Mouse (Mus musculus): ENCODE data around the gene Zc3h7b. TPM values are rescaled to one million over a fixed set of nuclear protein-coding genes. Genes with fewer than 3 reads are reported as not detected.

The Zc3h7b gene
- total and polyA plus RNA-seq, 3 experiments = 18.2 to 108 (median 41.5) TPM

- Histone ChIP-seq H3K4me1 (ENCODE audit: control insufficient read depth in 1 of 2, insufficient read depth in 2 of 2, low read length in 2 of 2) (peaks cover 16 to 33% of the 10 kb centered on the region in 2 experiments), H3K79me2 (ENCODE audit: control insufficient read depth, insufficient read depth, low read length, poor library complexity) (peaks cover 6% of the 10 kb centered on the region), H3K27ac (ENCODE audit: control insufficient read depth, low read depth, low read length) (peak overlapping the region; percentile 45), H3K36me3 (ENCODE audit: control insufficient read depth in 1 of 2, insufficient read depth in 2 of 2, low read length in 2 of 2) (peaks cover 0 to 31% of the 10 kb centered on the region in 2 experiments; a peak in 2 of 4 replicates), H3K4me3 (ENCODE audit: control insufficient read depth in 1 of 2, insufficient read depth in 1 of 2, low read depth in 2 of 2, low read length in 2 of 2) (peak overlapping the region; percentile 74 to 75), H3K27me3 (ENCODE audit: control insufficient read depth in 1 of 2, insufficient read depth in 2 of 2, low read length in 2 of 2) (no peaks in the 10 kb centered on the region), H3K9ac (ENCODE audit: control insufficient read depth, low read depth, low read length, poor library complexity, severe bottlenecking) (peak overlapping the region; percentile 67), H3K9me3 (replicated peaks; ENCODE audit: insufficient read depth, low read length) (no peaks in the 10 kb centered on the region)
- 0 out of 2 replicates have a peak, but pooled peaks have one; percentile 23 for TF ChIP-seq BHLHE40 (IDR thresholded peaks at IDR 0.05; ENCODE audit: borderline replicate concordance, low read depth, low read length)
- 0 out of 2 replicates have a peak, but pooled peaks have one; percentile 5 for TF ChIP-seq ELF1 (IDR thresholded peaks at IDR 0.05; ENCODE audit: low read depth, low read length)
- no peak for TF ChIP-seq POLR2AphosphoS5 (IDR thresholded peaks at IDR 0.05; ENCODE audit: borderline replicate concordance, low read depth, low read length)
- TF ChIP-seq MXI1 (IDR thresholded peaks at IDR 0.05; ENCODE audit: low read depth, low read length) = peak; percentile 74; the same call in 1 of the 2 replicates
- TF ChIP-seq USF1 (IDR thresholded peaks at IDR 0.05; ENCODE audit: low read depth, low read length) = no peak; the same call in 1 of the 2 replicates
- no peak for TF ChIP-seq ZKSCAN1 (IDR thresholded peaks at IDR 0.05; ENCODE audit: low read depth, low read length)
- TF ChIP-seq TAL1 (IDR thresholded peaks at IDR 0.05; ENCODE audit: low read length) = no peak
- peak; percentile 10; the same call in 1 of the 2 replicates for TF ChIP-seq SIN3A (IDR thresholded peaks at IDR 0.05; ENCODE audit: low read length)
- 0 out of 2 replicates have a peak, but pooled peaks have one; percentile 18 for TF ChIP-seq MAX (IDR thresholded peaks at IDR 0.05; ENCODE audit: low read length)
- no peak for TF ChIP-seq NELFE (IDR thresholded peaks at IDR 0.05; ENCODE audit: low read depth, low read length)
- TF ChIP-seq UBTF (IDR thresholded peaks at IDR 0.05; ENCODE audit: borderline replicate concordance, insufficient read depth, low read depth, low read length) = no peak
- peak; percentile 80 for DNase-seq (ENCODE audit: low read depth, low spot score)
Measured at GRCm38 (mm10) chr15:81810150-81810549, 65.3 kb downstream of the Zc3h7b start.

DNA sequence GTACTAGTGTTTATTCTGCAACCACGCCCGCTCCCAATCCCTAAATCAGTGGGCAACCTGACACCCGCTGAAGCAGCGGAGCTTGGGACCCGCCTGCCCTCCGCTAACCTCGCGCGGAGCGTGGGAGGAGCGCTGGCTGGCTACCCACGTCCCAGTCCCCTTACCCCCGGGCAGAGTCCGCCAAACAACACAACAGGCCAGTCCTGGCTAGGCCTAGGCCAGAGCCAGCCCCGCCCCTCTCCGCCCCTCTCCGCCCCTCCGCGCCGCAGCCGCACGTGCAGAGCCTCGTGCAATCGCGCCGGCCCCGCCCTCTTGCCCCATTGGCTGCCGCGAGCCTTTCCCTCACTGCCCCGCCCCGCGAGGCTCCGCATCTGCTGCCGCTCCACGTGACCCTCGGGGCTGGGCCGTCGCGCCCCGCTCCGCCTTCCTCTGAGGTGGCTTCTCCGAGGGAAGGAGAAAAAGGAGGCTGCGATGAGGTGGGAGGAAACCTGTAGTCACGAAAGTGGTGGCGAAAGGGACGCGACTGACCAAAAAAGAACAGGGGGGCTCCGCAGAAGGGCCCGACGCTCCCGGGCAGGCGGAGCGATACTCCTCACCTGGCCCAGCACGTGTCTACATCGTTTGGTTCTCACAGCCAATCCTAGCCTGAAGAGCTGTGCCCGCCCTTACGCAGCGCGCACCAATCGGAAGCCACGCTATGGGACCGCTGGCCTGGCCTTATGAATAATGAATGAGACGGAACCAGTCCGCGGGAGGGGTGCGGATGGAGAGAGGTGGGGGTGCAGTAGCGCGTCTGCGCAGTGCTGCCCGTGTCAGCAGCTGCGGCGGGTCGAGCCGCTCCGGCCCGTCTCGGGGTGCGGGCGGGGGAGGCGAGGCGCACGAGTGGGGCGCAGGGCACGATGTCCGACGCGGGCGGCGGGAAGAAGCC lies 66.1 kb downstream of the Zc3h7b start:
- peak overlapping the region; percentile 78 for H3K9ac ChIP-seq (ENCODE audit: control insufficient read depth, low read depth, low read length, poor library complexity, severe bottlenecking)
- peaks cover 16 to 34% of the 10 kb centered on the region in 2 experiments for H3K4me1 ChIP-seq (ENCODE audit: control insufficient read depth in 1 of 2, insufficient read depth in 2 of 2, low read length in 2 of 2)
- H3K79me2 ChIP-seq (ENCODE audit: control insufficient read depth, insufficient read depth, low read length, poor library complexity) = peaks cover 6% of the 10 kb centered on the region
- peaks cover 0 to 31% of the 10 kb centered on the region in 2 experiments; a peak in 2 of 4 replicates for H3K36me3 ChIP-seq (ENCODE audit: control insufficient read depth in 1 of 2, insufficient read depth in 2 of 2, low read length in 2 of 2)
- H3K27me3 ChIP-seq (ENCODE audit: control insufficient read depth in 1 of 2, insufficient read depth in 2 of 2, low read length in 2 of 2) = no peaks in the 10 kb centered on the region
- peak overlapping the region; percentile 74 to 76 for H3K4me3 ChIP-seq (ENCODE audit: control insufficient read depth in 1 of 2, insufficient read depth in 1 of 2, low read depth in 2 of 2, low read length in 2 of 2)
- H3K9me3 ChIP-seq (replicated peaks; ENCODE audit: insufficient read depth, low read length) = no peaks in the 10 kb centered on the region
- DNase-seq (ENCODE audit: low read depth, low spot score) = peak; percentile 99
- peak overlapping the region; percentile 62 for H3K27ac ChIP-seq (ENCODE audit: control insufficient read depth, low read depth, low read length)
- TF ChIP-seq E2F4 (IDR thresholded peaks at IDR 0.05; ENCODE audit: borderline replicate concordance, low read depth, low read length) = no peak
- peak; percentile 51 to 75; a peak in 2 of 4 replicates for TF ChIP-seq POLR2A (IDR thresholded peaks at IDR 0.05; ENCODE audit: control insufficient read depth in 1 of 2, insufficient read depth in 1 of 2, low read depth in 1 of 2, low read length in 2 of 2, poor library complexity in 1 of 2)
- no peak for TF ChIP-seq TAL1 (IDR thresholded peaks at IDR 0.05; ENCODE audit: low read length)
- TF ChIP-seq POLR2AphosphoS2 (IDR thresholded peaks at IDR 0.05; ENCODE audit: low read length) = 0 out of 2 replicates have a peak, but pooled peaks have one; percentile 37
- TF ChIP-seq CHD1 (IDR thresholded peaks at IDR 0.05; ENCODE audit: low read depth, low read length) = no peak
- TF ChIP-seq RAD21 (IDR thresholded peaks at IDR 0.05; ENCODE audit: low read depth, low read length) = no peak
- peak; percentile 81 for TF ChIP-seq NRF1 (IDR thresholded peaks at IDR 0.05; ENCODE audit: insufficient read depth, low read depth, low read length, poor library complexity, severe bottlenecking)
- peak; percentile 92 for TF ChIP-seq SIN3A (IDR thresholded peaks at IDR 0.05; ENCODE audit: low read length)
- TF ChIP-seq ZNF384 (IDR thresholded peaks at IDR 0.05; ENCODE audit: low read depth, low read length) = 0 out of 2 replicates have a peak, but pooled peaks have one; percentile 28
- no peak for TF ChIP-seq MAFK (IDR thresholded peaks at IDR 0.05; ENCODE audit: borderline replicate concordance, low read depth, low read length)
- TF ChIP-seq MYC (IDR thresholded peaks at IDR 0.05; ENCODE audit: low read depth, low read length) = peak; percentile 89
- peak; percentile 96 for TF ChIP-seq MAX (IDR thresholded peaks at IDR 0.05; ENCODE audit: low read length)
- TF ChIP-seq MAZ (IDR thresholded peaks at IDR 0.05; ENCODE audit: low read depth, low read length) = peak; percentile 92
- peak; percentile 92 for TF ChIP-seq MXI1 (IDR thresholded peaks at IDR 0.05; ENCODE audit: low read depth, low read length)
- TF ChIP-seq TCF12 (IDR thresholded peaks at IDR 0.05; ENCODE audit: low read depth, low read length) = peak; percentile 28; the same call in 1 of the 2 replicates
- peak; percentile 56; the same call in 1 of the 2 replicates for TF ChIP-seq HCFC1 (IDR thresholded peaks at IDR 0.05; ENCODE audit: low read depth, low read length)
- TF ChIP-seq BHLHE40 (IDR thresholded peaks at IDR 0.05; ENCODE audit: borderline replicate concordance, low read depth, low read length) = peak; percentile 99
- no peak for TF ChIP-seq UBTF (IDR thresholded peaks at IDR 0.05; ENCODE audit: borderline replicate concordance, insufficient read depth, low read depth, low read length)
- peak; percentile 70; the same call in 1 of the 2 replicates for TF ChIP-seq NELFE (IDR thresholded peaks at IDR 0.05; ENCODE audit: low read depth, low read length)
- peak; percentile 46 to 87 for TF ChIP-seq USF2 (IDR thresholded peaks at IDR 0.05; ENCODE audit: borderline replicate concordance in 1 of 2, insufficient read depth in 1 of 2, low read depth in 1 of 2, low read length in 2 of 2)
- TF ChIP-seq ETS1 (IDR thresholded peaks at IDR 0.05; ENCODE audit: low read depth, low read length) = peak; percentile 37; the same call in 1 of the 2 replicates
- TF ChIP-seq ZKSCAN1 (IDR thresholded peaks at IDR 0.05; ENCODE audit: low read depth, low read length) = no peak
- peak; percentile 57 for TF ChIP-seq ELF1 (IDR thresholded peaks at IDR 0.05; ENCODE audit: low read depth, low read length)
